Mouse (Mus musculus) kidney, postnatal 10 days (tissue): ENCODE measurements at regions not wholly inside any gene's neighbourhood (a gene's known extent, or its start where the extent isn't known, plus 50 kb on each side); places are given as distances from the start of the nearest gene placed in this dataset.
A peak's percentile ranks its signal among the peaks of the same experiment; 100 is the strongest.

ENCODE experiments used
- DNase-seq: peaks from one replicate; pipeline ENCODE4 v3.0.0; 2021; ENCODE audit warnings: mixed read lengths

- peak; percentile 71 for DNase-seq
Measured at GRCm38 (mm10) chr6:123930951-123931350, 77.7 kb upstream of the Vmn2r25 start.

- DNase-seq = no peak
Measured at GRCm38 (mm10) chr6:123937930-123938329, 84.7 kb upstream of the Vmn2r25 start.

DNA sequence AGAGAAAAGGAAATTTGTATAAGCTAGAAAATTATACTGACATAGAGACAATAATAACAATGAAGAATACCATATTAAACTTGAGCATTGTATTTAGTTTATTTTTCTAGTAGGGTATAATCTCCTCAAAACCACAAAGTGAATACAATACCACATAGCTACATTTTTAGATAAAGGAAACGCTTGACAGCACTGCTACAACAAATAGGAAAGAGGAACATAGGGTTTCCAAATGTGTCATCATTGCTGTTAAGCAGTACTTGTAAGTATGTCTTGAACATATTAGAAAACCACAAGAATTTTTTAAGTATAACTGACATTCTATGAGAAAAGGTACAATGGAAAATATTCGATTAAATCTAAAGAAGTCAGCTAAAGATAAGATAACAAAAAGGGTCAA lies 63.0 kb upstream of the Vmn2r26 start:
- no peak for DNase-seq

- no peak for DNase-seq
Measured at GRCm38 (mm10) chr6:123971180-123971579, 53.2 kb upstream of the Vmn2r26 start.
